Mouse (Mus musculus) layer of hippocampus, adult 2 months (tissue): ENCODE data around the gene Fkbp1b. TPM values are rescaled to one million over a fixed set of nuclear protein-coding genes. Genes with fewer than 3 reads are reported as not detected.
"Not testable (repeated sequence)": the region's sequence is repeated elsewhere in the genome, so short reads cannot be mapped to it uniquely, and the experiment has no call there.

Experiments
- DNase-seq, 2 experiments: peaks; one replicate each; pipeline ENCODE4 v3.0.0; 2022; ENCODE audit warnings: low spot score in 2 of 2
- H3K27ac ChIP-seq: fragments of 200-600 bp; 2 replicates; pipeline ENCODE4 v1.8.1; 2022
- H3K4me3 ChIP-seq: fragments of 200-600 bp; 2 replicates; pipeline ENCODE4 v1.8.1; 2022; ENCODE audit warnings: mild to moderate bottlenecking
- CTCF ChIP-seq: fragments of 200-600 bp; conservative IDR thresholded peaks from 2 replicates; pipeline ENCODE4 v1.8.1; 2022; ENCODE audit warnings: antibody characterized with exemption, mild to moderate bottlenecking, moderate library complexity
- long read RNA-seq, 2 experiments: library from polyadenylated mRNA; stranded (forward); transcript quantifications; one replicate each; pipeline ENCODE4 v2.0.0; 2021; ENCODE audit warnings: borderline mapping rate in 2 of 2
- total RNA-seq, 2 experiments: library from RNA; stranded (reverse); gene quantifications; 2 replicates each; pipeline ENCODE4 v1.2.3; 2021

The Fkbp1b gene
- 10 to 100 TPM; 48.8 to 56.0 TPM for total RNA-seq
- long read RNA-seq, experiment 1, transcript Fkbp1b-201 (4 exons, 976 nt): major isoform, 14 of 21 reads
- long read RNA-seq, experiment 1, partial matches to known transcripts: 0 of 21 reads
- long read RNA-seq, experiment 1, other reads (novel, unspliced or antisense): 7 of 21 reads
- long read RNA-seq, experiment 2, transcript Fkbp1b-201 (4 exons, 976 nt): major isoform, 23 of 40 reads
- long read RNA-seq, experiment 2, partial matches to known transcripts: 0 of 40 reads
- long read RNA-seq, experiment 2, other reads (novel, unspliced or antisense): 13 of 40 reads

DNA sequence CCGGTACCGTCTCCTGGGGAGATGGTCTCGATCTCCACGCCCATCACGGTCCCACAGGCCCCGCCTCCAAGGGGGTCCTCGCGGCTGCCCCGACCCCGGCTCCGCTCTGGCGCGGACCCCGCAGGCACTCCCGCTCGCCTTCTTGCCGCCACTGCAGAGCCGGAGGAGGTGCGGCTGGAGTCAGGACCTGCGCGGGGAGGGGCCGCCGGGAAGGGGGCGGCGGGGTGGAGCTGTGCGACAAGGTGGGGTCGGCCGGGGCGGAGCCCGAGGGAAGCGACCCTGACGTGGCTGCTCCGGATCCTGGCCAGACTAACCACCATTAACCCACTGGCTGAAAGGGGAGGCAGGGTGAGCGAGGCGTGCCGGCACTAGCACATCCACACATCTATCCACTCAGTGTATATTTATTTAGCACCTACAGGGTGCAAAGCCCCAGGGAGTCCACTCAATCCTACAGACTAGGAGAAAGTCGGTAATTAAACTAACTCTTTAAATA is at the start of gene Fkbp1b:
Fkbp1b (minus strand) TSS at position 200 of the 496 bp plus-strand sequence.
- H3K4me3 ChIP-seq: peak within 1 kb of the TSS; percentile 80
- TF ChIP-seq CTCF: no peak
- peak in 1 of 2 experiments; percentile 48 for DNase-seq
- peak within 1 kb of the TSS; percentile 67 for H3K27ac ChIP-seq

DNA sequence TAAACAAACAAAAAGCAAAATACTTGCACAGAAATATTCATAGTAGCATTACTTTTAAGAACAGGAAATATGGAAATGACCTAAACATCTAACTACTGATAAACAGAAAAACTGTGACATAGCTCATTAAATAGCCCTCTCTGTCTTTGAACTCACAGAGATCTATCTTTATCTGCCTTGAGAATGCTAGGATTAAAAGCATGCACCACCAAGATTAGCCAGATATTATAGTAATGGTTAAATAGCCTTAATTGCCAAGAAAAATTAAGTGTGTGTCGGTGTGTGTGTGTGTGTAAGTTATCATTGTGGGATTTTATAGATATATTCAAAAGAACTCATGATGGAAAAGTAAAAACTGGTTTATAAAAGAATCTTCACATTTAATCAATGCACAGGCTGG is 48.5 kb upstream of the Fkbp1b start:
- Histone ChIP-seq H3K27ac (no peak overlapping the region), H3K4me3 (no peak overlapping the region)
- no peak for TF ChIP-seq CTCF
- DNase-seq: no peak

DNA sequence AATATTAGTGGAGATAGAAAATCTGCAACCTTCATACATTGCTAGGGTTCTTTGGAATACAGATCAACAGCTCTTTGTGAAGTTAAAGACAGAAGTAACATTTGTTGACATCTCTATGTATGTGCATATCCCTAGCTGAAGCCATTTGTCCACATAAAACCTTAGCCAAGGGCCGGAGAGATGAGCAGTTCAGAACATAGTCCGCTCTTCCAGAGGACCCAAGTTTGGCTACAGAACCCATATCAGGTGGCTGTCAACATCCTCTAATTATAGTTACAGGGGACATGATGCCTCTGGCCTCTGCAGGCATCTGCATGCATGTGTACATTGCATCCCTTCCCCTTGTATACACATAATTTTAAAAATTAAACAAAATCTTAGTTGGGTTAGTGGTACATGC is 47.9 kb upstream of the Fkbp1b start:
- no peak overlapping the region for H3K4me3 ChIP-seq
- no peak overlapping the region for H3K27ac ChIP-seq
- no peak for DNase-seq
- no peak for TF ChIP-seq CTCF

DNA sequence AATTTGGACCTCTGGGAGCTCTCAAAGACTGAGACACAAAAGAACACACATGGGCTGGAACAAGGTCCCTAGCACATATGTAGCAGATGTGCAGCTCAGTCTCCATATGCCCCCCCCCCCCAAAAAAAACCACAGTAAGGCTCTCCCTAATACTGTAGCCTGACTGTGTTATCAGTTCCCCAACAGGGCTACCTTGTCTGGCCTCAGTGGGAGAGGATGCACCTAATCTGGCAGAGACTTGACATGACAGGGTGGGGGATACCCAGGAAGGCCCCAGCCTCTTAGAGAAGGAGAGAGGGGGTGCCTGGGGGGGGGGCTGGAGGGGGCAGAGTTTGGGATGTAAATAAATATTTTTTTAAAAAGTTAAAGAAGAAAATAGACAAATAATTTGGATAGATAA is 47.3 kb upstream of the Fkbp1b start:
- TF ChIP-seq CTCF: no peak
- no peak for DNase-seq
- Histone ChIP-seq H3K4me3 (no peak overlapping the region), H3K27ac (no peak overlapping the region)

DNA sequence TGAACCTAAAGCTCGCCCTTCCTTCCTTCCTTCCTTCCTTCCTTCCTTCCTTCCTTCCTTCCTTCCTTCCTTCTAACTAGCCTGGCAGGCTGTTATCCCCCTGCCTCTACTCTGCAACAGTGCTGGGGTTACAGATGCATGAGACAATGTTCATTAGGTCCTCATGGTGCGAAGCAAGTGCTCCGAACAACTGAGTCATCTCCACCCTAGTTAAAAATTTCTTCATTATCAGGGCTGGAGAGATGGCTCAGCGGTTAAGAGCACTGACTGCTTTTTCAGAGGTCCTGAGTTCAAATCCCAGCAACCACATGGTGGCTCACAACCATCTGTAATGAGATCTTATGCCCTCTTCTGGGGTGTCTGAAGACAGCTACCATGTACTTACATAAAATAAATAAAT is 45.2 kb upstream of the Fkbp1b start:
- H3K27ac ChIP-seq, DNase-seq, H3K4me3 ChIP-seq: not testable (repeated sequence)

DNA sequence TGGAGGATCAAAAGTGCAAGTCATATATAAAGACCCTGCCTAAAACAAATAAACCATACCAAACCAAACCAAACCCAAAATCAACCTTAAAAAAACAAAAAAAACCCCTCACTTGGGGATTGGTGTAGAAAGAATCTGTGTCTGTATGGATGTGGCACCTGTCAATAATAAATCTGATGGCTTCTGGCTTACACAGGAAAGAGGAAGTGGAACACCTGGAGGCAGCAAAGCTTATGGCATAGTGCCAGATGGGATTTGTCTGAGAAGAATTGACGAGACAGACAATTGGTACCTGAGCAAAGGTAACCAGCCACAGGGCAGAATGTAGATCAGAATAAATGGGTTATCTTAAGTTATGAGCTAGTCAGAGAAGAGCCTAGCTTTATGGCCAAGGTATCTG is 43.7 kb upstream of the Fkbp1b start:
- DNase-seq: no peak
- Histone ChIP-seq H3K4me3 (no peak overlapping the region), H3K27ac (no peak overlapping the region)
- TF ChIP-seq CTCF: no peak

DNA sequence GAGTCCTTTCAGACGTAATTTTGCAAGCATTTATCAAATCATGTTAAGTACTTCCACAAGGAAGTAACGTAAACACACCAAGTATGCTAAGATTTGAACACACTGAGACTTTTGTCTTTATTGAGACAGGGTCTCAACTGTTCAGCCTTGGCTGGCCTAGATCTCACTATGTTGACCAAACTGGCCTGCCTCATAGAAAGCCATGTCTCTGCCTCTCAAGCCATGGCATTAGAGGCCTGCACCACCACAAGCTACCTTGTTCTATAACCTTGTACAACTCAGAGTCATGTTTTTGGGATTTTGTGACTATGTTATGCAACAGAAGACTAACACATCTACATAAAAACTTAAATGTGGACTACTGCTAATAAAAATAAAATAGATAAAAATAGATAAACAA is 40.7 kb upstream of the Fkbp1b start:
- H3K27ac ChIP-seq: no peak overlapping the region
- H3K4me3 ChIP-seq: no peak overlapping the region
- no peak for TF ChIP-seq CTCF
- DNase-seq: no peak

DNA sequence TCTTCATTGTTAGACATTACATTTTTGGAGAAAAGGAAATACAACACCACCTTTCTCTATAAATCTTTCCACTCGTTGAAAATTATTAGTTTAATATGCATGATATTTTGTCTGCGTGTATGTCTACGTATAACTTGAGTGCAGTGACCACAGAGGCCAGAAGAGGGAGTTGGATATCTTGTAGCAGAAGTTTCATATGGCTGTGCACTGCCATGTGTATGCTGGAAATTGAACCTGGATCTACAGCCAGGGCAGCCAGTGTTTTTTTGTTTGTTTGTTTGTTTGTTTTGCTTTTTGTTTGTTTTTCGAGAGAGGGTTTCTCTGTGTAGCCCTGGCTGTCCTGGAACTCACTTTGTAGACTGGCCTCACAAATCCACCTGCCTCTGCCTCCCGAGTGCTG is 37.7 kb upstream of the Fkbp1b start:
- DNase-seq: no peak
- peak; percentile 64 for TF ChIP-seq CTCF
- H3K27ac ChIP-seq: no peak overlapping the region
- H3K4me3 ChIP-seq: no peak overlapping the region

DNA sequence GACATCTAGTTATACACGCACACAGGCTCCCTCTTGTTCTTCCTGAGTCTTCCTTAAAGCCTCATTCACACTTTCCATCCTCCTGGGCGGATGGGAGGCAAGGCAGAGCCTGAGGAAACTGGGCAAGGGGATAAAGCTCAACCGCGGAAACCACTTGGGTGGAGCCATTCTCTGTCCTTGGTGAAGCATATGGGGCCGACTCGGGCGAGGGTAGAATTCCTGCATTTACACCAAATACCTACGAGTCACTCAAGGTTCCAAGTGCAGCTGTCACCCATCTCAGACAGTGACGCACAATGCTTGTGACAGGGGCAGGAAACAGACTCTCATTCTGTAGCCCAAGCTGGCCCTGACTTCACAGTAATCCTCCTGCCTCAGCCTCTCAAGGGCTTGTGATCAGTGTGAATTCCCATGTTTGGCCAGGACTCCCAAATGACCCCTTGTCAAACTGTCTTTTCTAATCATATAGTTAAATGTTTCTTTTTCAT is 36.9 kb upstream of the Fkbp1b start:
- DNase-seq: no peak
- no peak for TF ChIP-seq CTCF
- Histone ChIP-seq H3K27ac (no peak overlapping the region), H3K4me3 (no peak overlapping the region)

DNA sequence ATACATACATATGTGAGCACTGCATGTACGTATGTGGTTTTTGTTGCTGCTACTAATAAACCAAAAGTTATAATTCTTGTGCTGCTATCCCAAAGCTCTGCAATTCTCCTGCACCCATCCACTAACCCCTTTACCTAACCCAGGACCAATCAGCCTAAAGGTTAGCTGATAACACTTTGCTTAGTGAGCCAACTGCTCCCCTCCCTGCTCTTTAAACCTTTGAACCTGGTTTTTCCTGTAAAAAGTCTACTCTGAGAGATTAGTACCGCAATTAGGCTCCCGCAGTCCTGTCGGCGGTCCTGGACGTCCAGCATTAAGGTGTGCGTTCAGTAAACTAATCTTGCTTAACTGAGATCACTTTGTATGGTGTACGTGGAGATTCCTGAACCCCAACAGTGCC is 34.2 kb upstream of the Fkbp1b start:
- no peak for TF ChIP-seq CTCF
- H3K27ac ChIP-seq: no peak overlapping the region
- no peak for DNase-seq
- no peak overlapping the region for H3K4me3 ChIP-seq

DNA sequence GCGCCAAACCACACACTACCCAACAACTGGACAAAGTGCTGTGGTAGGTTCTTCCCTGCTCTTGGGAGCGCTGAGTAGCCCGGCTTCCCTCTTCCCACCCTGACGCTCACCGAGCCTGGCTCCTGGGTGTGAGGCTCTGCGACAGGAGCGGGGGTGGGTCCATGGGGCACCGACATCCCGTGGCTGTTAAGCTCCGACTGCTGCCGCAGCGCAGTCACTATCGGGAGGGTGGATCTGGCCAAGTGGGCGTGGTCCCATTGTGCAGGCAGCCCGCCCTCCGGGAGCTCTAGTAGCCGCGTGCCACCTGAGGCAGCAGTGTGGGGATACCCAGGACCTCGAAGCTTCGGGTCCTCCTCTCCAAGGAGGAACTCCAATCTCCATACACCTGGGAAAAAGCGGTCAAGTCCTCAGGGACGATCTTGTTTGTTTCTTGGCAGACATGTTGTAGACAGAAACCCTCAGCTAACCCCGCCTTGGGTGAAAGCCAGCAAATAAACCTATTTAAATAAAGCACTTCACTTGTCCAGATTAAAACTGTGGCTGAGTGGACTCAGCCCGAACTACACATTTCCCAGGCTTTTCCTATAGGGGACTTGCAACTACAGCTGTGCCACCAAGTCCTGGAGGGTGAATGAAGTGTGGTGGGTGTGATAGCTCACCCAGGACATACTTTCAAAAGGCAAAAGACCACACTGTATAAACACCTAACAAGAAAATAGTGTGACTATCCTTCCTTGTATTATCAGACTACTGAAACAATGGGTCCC is 33.0 kb upstream of the Fkbp1b start, which contains the start of gene Mfsd2b:
Mfsd2b (minus strand) TSS at position 199 of the 767 bp plus-strand sequence.
- Histone ChIP-seq H3K27ac (no peak within 1 kb of the TSS), H3K4me3 (peak within 1 kb of the TSS; percentile 42)
- DNase-seq: peak in 1 of 2 experiments; percentile 38
- TF ChIP-seq CTCF: no peak

DNA sequence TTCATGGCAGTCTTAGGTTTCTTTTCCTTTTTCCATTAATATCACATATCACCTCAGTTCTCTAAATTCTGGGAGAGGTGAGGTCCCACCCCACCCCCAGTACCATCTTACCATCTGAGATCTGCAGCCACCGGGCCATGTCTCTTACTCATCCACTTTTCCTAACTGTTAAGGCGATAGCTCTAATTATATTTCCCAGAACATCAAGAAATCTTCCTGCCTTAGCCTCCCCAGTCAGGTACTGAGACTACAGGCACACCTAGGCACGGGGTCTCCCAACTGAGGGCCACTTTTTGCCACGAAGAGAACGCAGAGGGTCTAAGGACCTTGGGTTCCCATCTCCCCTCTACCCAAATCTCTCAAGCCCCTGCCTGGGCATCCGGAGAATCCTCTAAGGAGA is 32.1 kb upstream of the Fkbp1b start:
- Histone ChIP-seq H3K27ac (no peak overlapping the region), H3K4me3 (no peak overlapping the region)
- no peak for DNase-seq
- TF ChIP-seq CTCF: no peak

DNA sequence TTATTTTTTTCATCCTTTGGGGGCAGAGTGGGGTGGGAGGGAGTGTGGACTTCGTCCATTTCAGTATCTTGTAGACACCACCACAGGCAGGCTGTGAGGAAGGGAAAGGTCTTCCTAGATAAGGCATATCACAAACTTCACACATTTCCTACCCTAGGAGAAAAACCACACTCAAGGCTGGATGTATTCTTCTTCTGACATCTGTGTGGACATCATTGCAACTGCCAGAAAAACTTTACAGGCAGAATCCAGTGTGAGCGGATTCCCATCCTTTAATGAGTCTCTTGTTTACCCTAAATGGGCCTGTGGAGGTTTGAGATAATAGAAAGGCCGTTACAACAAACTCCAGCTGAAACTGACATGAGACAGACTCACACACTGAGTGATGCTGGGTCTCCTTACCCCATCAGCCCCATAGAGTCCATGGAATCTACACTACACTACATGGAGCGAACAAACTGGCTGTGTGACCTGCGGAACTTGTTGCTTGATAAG is 31.6 kb upstream of the Fkbp1b start:
- no peak for TF ChIP-seq CTCF
- DNase-seq: no peak
- no peak overlapping the region for H3K27ac ChIP-seq
- no peak overlapping the region for H3K4me3 ChIP-seq
